Mouse (Mus musculus) midbrain, embryonic 11.5 days (tissue): ENCODE measurements around the gene Pi4k2a. TPM values are rescaled to one million over a fixed set of nuclear protein-coding genes. Genes with fewer than 3 reads are reported as not detected.

Experiments used
- ATAC-seq: fragments of 200-750 bp; cut with Nextera tagmentation; 2 replicates; pipeline ENCODE4 v1.8.0; 2017; ENCODE audit warnings: moderate TSS enrichment, moderate library complexity; ENCODE audit not compliant: low FRiP score
- DNase-seq: peaks from one replicate; pipeline ENCODE4 v3.0.0; 2015; ENCODE audit warnings: low spot score; ENCODE audit errors: missing footprints
- H3K27ac ChIP-seq: fragments of 300-500 bp; sonication (generic); 2 replicates; pipeline ENCODE4 v1.5.1; 2014; ENCODE audit warnings: low read depth, low read length
- H3K27me3 ChIP-seq: fragments of 300-500 bp; sonication (generic); 2 replicates; pipeline ENCODE4 v1.6.1; 2014; ENCODE audit warnings: mild to moderate bottlenecking, low read length, moderate library complexity, mixed read lengths; ENCODE audit not compliant: control insufficient read depth, insufficient read depth
- H3K36me3 ChIP-seq: fragments of 300-500 bp; sonication (generic); 2 replicates; pipeline ENCODE4 v1.6.1; 2014; ENCODE audit warnings: mild to moderate bottlenecking, low read length, moderate library complexity, mixed read lengths; ENCODE audit not compliant: control insufficient read depth, insufficient read depth
- H3K4me1 ChIP-seq: fragments of 300-500 bp; sonication (generic); 2 replicates; pipeline ENCODE4 v1.6.1; 2014; ENCODE audit warnings: low read length; ENCODE audit not compliant: control insufficient read depth, insufficient read depth
- H3K4me2 ChIP-seq: fragments of 300-500 bp; sonication (generic); 2 replicates; pipeline ENCODE4 v1.6.1; 2014; ENCODE audit warnings: mild to moderate bottlenecking, moderate library complexity
- H3K4me3 ChIP-seq: fragments of 300-500 bp; sonication (generic); 2 replicates; pipeline ENCODE4 v1.5.1; 2014; ENCODE audit warnings: low read depth, low read length
- H3K9ac ChIP-seq: fragments of 300-500 bp; sonication (generic); 2 replicates; pipeline ENCODE4 v1.6.1; 2014; ENCODE audit warnings: low read length
- H3K9me3 ChIP-seq: fragments of 300-500 bp; sonication (generic); 2 replicates; pipeline ENCODE4 v1.6.1; 2016; ENCODE audit warnings: low read length; ENCODE audit not compliant: control insufficient read depth
- WGBS: fragments of 180-500 bp; shearing (Covaris S2); extraction: QIAGEN DNeasy Blood & Tissue Kit; methylation state at CpG from one replicate; pipeline ENCODE4 v1.1.7; 2014; 5-methylcytosine and 5-hydroxymethylcytosine counted together
- polyA plus RNA-seq: library from polyadenylated mRNA; unstranded; fragments of >200 nt; fragmentation: Nextera tagmentation; extraction: Ambion mirVana; gene quantifications from 2 replicates; pipeline ENCODE4 v1.2.1, GENCODE M21; 2014

Pi4k2a gene
- polyA plus RNA-seq, 1 experiment from 2014 or later = 22.1 TPM

GRCm38 (mm10) chr19:42158246-42159017, 68.2 kb downstream of the Pi4k2a start:
- Histone ChIP-seq H3K4me2 (no peak overlapping the region), H3K4me3 (no peak overlapping the region), H3K4me1 (no peaks in the 10 kb centered on the region), H3K9me3 (no peaks in the 10 kb centered on the region), H3K36me3 (no peaks in the 10 kb centered on the region), H3K9ac (no peak overlapping the region), H3K27ac (peak overlapping the region; percentile 57), H3K27me3 (no peaks in the 10 kb centered on the region)
- WGBS = 64% methylated on average over 13 of the region's 13 CpGs
- 0 out of 2 replicates have a peak, but pooled peaks have one; percentile 14 for ATAC-seq
- no peak for DNase-seq

GRCm38 (mm10) chr19:42163764-42164163, 73.5 kb downstream of the Pi4k2a start, which contains the start of gene Zfyve27:
Zfyve27 (plus strand) TSS chr19:42163951.
- Histone ChIP-seq H3K36me3 (no peaks in the 10 kb centered on the region), H3K27me3 (no peaks in the 10 kb centered on the region), H3K9ac (no peak within 1 kb of the TSS), H3K9me3 (no peaks in the 10 kb centered on the region), H3K4me2 (no peak within 1 kb of the TSS), H3K4me3 (no peak within 1 kb of the TSS), H3K27ac (no peak within 1 kb of the TSS), H3K4me1 (no peaks in the 10 kb centered on the region)
- DNase-seq (no peak), ATAC-seq (no peak)
- WGBS = 80% methylated on average over 5 of the region's 5 CpGs

GRCm38 (mm10) chr19:42164188-42164587, 73.9 kb downstream of the Pi4k2a start:
- Histone ChIP-seq H3K27ac (no peak overlapping the region), H3K4me3 (no peak overlapping the region), H3K27me3 (no peaks in the 10 kb centered on the region), H3K36me3 (no peaks in the 10 kb centered on the region), H3K9me3 (no peaks in the 10 kb centered on the region), H3K9ac (no peak overlapping the region), H3K4me1 (no peaks in the 10 kb centered on the region), H3K4me2 (no peak overlapping the region)
- 74% methylated on average over 7 of the region's 7 CpGs for WGBS
- ATAC-seq = no peak
- DNase-seq = no peak

GRCm38 (mm10) chr19:42166130-42166529, 75.9 kb downstream of the Pi4k2a start:
- DNase-seq (peak; percentile 99), ATAC-seq (no peak)
- Histone ChIP-seq H3K4me2 (peak overlapping the region; percentile 30; the same call in 1 of the 2 replicates), H3K36me3 (no peaks in the 10 kb centered on the region), H3K4me1 (peaks cover 3% of the 10 kb centered on the region; the same call in 1 of the 2 replicates), H3K9ac (no peak overlapping the region), H3K9me3 (no peaks in the 10 kb centered on the region), H3K27ac (no peak overlapping the region), H3K4me3 (peak overlapping the region; percentile 2; the same call in 1 of the 2 replicates), H3K27me3 (no peaks in the 10 kb centered on the region)
- 2% methylated on average over 12 of the region's 12 CpGs for WGBS

- ATAC-seq = no peak
- H3K27me3 ChIP-seq = no peaks in the 10 kb centered on the region
- H3K4me1 ChIP-seq = peaks cover 9% of the 10 kb centered on the region; the same call in 1 of the 2 replicates
- H3K4me2 ChIP-seq = no peak overlapping the region
- no peak for DNase-seq
- H3K4me3 ChIP-seq = no peak overlapping the region
- H3K9ac ChIP-seq = no peak overlapping the region
- 57% methylated on average over 3 of the region's 3 CpGs for WGBS
- H3K9me3 ChIP-seq = no peaks in the 10 kb centered on the region
- H3K36me3 ChIP-seq = no peaks in the 10 kb centered on the region
- no peak overlapping the region for H3K27ac ChIP-seq
Measured at GRCm38 (mm10) chr19:42166766-42167165, 76.5 kb downstream of the Pi4k2a start.

GRCm38 (mm10) chr19:42167489-42167888, 77.2 kb downstream of the Pi4k2a start:
- no peak for ATAC-seq
- WGBS = 69% methylated on average over 9 of the region's 9 CpGs
- Histone ChIP-seq H3K27ac (no peak overlapping the region), H3K4me3 (no peak overlapping the region), H3K9ac (no peak overlapping the region), H3K4me2 (no peak overlapping the region), H3K4me1 (peaks cover 9% of the 10 kb centered on the region; the same call in 1 of the 2 replicates), H3K36me3 (no peaks in the 10 kb centered on the region), H3K9me3 (no peaks in the 10 kb centered on the region), H3K27me3 (no peaks in the 10 kb centered on the region)
- no peak for DNase-seq

- H3K27me3 ChIP-seq = no peaks in the 10 kb centered on the region
- no peak for DNase-seq
- 80% methylated on average over 10 of the region's 10 CpGs for WGBS
- H3K4me3 ChIP-seq = no peak overlapping the region
- no peak overlapping the region for H3K27ac ChIP-seq
- no peaks in the 10 kb centered on the region for H3K9me3 ChIP-seq
- H3K4me2 ChIP-seq = no peak overlapping the region
- no peak for ATAC-seq
- no peak overlapping the region for H3K9ac ChIP-seq
- H3K4me1 ChIP-seq = peaks cover 9% of the 10 kb centered on the region; the same call in 1 of the 2 replicates
- H3K36me3 ChIP-seq = no peaks in the 10 kb centered on the region
Measured at GRCm38 (mm10) chr19:42169322-42169975, 79.2 kb downstream of the Pi4k2a start.

GRCm38 (mm10) chr19:42170025-42170969, 80.0 kb downstream of the Pi4k2a start:
- peak; percentile 93 for ATAC-seq
- peak; percentile 99 for DNase-seq
- 2% methylated on average over 45 of the region's 56 CpGs for WGBS
- Histone ChIP-seq H3K4me3 (peak overlapping the region; percentile 79), H3K4me1 (peaks cover 9% of the 10 kb centered on the region; the same call in 1 of the 2 replicates), H3K27ac (no peak overlapping the region), H3K9ac (peak overlapping the region; percentile 84), H3K4me2 (peak overlapping the region; percentile 86), H3K36me3 (no peaks in the 10 kb centered on the region), H3K27me3 (no peaks in the 10 kb centered on the region), H3K9me3 (no peaks in the 10 kb centered on the region)
